Mouse (Mus musculus) E14TG2a.4 (cell line): ENCODE measurements around the gene Spsb1.

ENCODE experiments used
- CTCF ChIP-seq: conservative IDR thresholded peaks from 2 replicates; pipeline ENCODE4 v1.5.1; 2014; ENCODE audit warnings: low read length
- POU5F1 ChIP-seq: IDR thresholded peaks from 2 replicates; pipeline ENCODE4 v1.6.1; 2014; ENCODE audit warnings: low read length, borderline replicate concordance

GRCm38 (mm10) chr4:149999510-149999900, 44.7 kb upstream of the Spsb1 start:
- TF ChIP-seq CTCF (no peak), POU5F1 (no peak)
